Mouse (Mus musculus): ENCODE data around the gene Gzmn.

GRCm38 (mm10) chr14:56205613-56206012, 31.2 kb upstream of the Gzmn start:
- TF ChIP-seq GATA1 (IDR thresholded peaks at IDR 0.05; ENCODE audit: low read length), result no peak
- no peak for TF ChIP-seq TAL1 (IDR thresholded peaks at IDR 0.05; ENCODE audit: low read length)
